Mouse (Mus musculus) stomach, embryonic 14.5 days (tissue): ENCODE measurements around the gene Rsph6a. TPM values are rescaled to one million over a fixed set of nuclear protein-coding genes. Genes with fewer than 3 reads are reported as not detected.

ENCODE experiments used
- ATAC-seq: fragments of 200-750 bp; cut with Nextera tagmentation; 2 replicates; pipeline ENCODE4 v1.8.0; 2017; ENCODE audit warnings: low read depth, moderate TSS enrichment; ENCODE audit not compliant: insufficient number of reproducible peaks, insufficient read depth, low FRiP score
- H3K27ac ChIP-seq: fragments of 300-500 bp; sonication (generic); 2 replicates; pipeline ENCODE4 v1.5.1; 2014; ENCODE audit warnings: mild to moderate bottlenecking, low read length, moderate library complexity, mixed read lengths
- H3K27me3 ChIP-seq: fragments of 300-500 bp; sonication (generic); 2 replicates; pipeline ENCODE4 v1.6.1; 2014; ENCODE audit warnings: low read length, control low read depth, mixed read lengths; ENCODE audit not compliant: control insufficient read depth, insufficient read depth
- H3K36me3 ChIP-seq: fragments of 300-500 bp; sonication (generic); 2 replicates; pipeline ENCODE4 v1.6.1; 2014; ENCODE audit warnings: mild to moderate bottlenecking, control low read depth, low read length, moderate library complexity, mixed read lengths; ENCODE audit not compliant: control insufficient read depth, insufficient read depth
- H3K4me1 ChIP-seq: fragments of 300-500 bp; sonication (generic); 2 replicates; pipeline ENCODE4 v1.6.1; 2014; ENCODE audit warnings: low read length, control low read depth, mixed read lengths; ENCODE audit not compliant: control insufficient read depth, insufficient read depth
- H3K4me2 ChIP-seq: fragments of 300-500 bp; sonication (generic); replicated peaks from 2 replicates; pipeline ENCODE4 v1.6.1; 2014; ENCODE audit warnings: low read depth, low read length, control low read depth
- H3K4me3 ChIP-seq: fragments of 300-500 bp; sonication (generic); 2 replicates; pipeline ENCODE4 v1.5.1; 2014; ENCODE audit warnings: low read depth, low read length, control low read depth
- H3K9ac ChIP-seq: fragments of 300-500 bp; sonication (generic); replicated peaks from 2 replicates; pipeline ENCODE4 v1.6.1; 2014; ENCODE audit warnings: low read depth, mild to moderate bottlenecking, control low read depth, low read length, moderate library complexity, mixed read lengths
- H3K9me3 ChIP-seq: fragments of 300-500 bp; sonication (generic); 2 replicates; pipeline ENCODE4 v1.6.1; 2016; ENCODE audit warnings: low read depth, low read length, control low read depth; ENCODE audit not compliant: control insufficient read depth
- WGBS: fragments of 180-500 bp; shearing (Covaris S2); extraction: QIAGEN DNeasy Blood & Tissue Kit; methylation state at CpG from one replicate; pipeline ENCODE4 v1.1.7; 2014; 5-methylcytosine and 5-hydroxymethylcytosine counted together
- polyA plus RNA-seq: library from polyadenylated mRNA; unstranded; fragments of >200 nt; fragmentation: Nextera tagmentation; extraction: Ambion mirVana; gene quantifications from 2 replicates; pipeline ENCODE4 v1.2.1, GENCODE M21; 2014

Gene Rsph6a
- not detected in 2 replicates for polyA plus RNA-seq

DNA sequence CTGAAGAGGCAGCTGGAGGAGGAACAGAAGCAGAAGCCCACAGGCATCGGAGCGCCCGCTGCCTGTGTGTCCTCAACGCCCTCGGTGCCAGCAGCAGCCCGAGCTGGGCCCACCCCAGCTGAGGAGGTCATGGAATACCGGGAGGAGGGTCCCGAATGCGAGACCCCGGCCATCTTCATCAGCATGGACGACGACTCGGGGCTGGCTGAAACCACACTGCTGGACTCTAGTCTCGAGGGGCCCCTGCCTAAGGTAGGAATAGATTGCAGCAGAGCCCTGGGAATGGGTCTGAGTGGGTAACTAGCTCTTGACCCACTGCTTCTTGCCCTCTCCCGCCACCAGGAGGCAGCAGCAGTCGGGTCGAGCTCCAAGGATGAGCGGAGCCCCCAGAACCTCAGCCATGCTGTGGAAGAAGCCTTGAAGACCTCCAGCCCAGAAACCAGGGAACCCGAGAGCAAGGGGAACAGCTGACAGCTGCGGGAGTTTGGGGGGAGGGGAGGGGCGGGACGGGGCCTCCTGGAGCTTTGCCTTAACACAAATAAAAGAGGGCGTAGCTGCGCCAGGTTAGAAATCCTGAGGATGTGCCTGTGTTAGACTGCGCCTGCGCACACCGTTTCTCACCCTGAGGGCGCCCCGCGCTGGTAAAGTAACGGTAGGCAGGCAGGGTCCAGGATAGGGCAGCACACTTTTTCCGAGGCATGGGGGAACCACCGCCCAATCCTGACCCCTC, at the start of gene Rsph6a:
Rsph6a (plus strand) TSS at position 644 of the 730 bp plus-strand sequence.
- 28% methylated on average over 33 of the region's 33 CpGs for WGBS
- Histone ChIP-seq H3K27me3 (no peaks in the 10 kb centered on the region), H3K4me2 (peak within 1 kb of the TSS; percentile 16; the same call in 1 of the 2 replicates), H3K9me3 (no peaks in the 10 kb centered on the region), H3K27ac (no peak within 1 kb of the TSS), H3K4me1 (peaks cover 5% of the 10 kb centered on the region; the same call in 1 of the 2 replicates), H3K36me3 (peaks cover 25% of the 10 kb centered on the region), H3K4me3 (no peak within 1 kb of the TSS), H3K9ac (no peak within 1 kb of the TSS)
- no peak for ATAC-seq

DNA sequence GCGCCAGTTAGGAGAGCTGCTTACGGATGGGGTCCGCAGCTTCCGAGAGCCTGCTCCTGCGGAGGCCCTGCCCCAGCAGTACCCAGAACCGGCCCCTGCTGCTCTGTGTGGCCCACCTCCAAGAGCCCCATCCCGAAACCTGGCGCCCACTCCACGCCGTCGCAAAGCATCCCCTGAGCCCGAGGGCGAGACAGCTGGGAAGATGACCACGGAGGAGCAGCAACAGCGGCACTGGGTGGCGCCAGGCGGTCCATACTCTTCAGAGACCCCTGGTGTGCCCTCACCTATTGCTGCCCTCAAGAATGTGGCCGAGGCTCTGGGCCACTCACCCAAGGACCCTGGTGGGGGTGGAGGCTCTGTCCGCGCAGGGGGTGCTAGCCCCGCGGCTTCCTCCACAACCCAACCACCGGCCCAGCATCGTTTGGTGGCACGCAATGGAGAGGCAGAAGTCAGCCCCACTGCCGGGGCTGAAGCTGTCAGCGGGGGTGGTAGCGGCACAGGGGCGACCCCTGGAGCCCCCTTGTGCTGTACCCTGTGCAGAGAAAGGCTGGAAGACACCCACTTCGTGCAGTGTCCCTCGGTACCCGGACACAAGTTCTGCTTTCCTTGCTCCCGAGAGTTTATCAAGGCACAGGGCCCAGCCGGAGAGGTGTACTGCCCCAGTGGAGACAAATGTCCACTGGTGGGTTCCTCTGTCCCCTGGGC, 48.9 kb upstream of the Rsph6a start:
- H3K9ac ChIP-seq = peak overlapping the region; percentile 88; the same call in 1 of the 2 replicates
- 74% methylated on average over 34 of the region's 34 CpGs for WGBS
- peak overlapping the region; percentile 88; the same call in 1 of the 2 replicates for H3K4me3 ChIP-seq
- H3K9me3 ChIP-seq = no peaks in the 10 kb centered on the region
- H3K36me3 ChIP-seq = peaks cover 21% of the 10 kb centered on the region
- no peaks in the 10 kb centered on the region for H3K27me3 ChIP-seq
- no peak for ATAC-seq
- H3K27ac ChIP-seq = no peak overlapping the region
- H3K4me2 ChIP-seq = peak overlapping the region; percentile 87
- H3K4me1 ChIP-seq = peaks cover 33% of the 10 kb centered on the region

DNA sequence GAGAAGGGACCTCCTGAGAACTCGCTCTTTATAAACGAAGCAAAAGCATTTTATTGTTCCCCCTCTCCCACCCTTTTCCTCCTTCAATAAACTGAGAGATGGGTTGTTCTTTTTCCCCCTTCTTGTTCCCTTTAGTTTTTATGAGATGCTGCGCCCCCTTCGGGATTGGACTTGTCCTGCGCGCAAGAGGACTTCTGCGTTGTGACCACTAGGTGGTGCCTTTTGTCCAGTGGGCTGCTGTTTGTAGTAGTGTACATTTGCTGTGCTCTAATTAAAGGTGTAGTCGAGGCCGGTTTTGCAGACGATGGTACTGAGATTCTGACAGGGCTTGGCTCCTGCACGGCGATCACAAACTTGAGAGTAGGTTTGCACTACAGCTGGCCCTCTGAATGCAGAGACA, 48.0 kb upstream of the Rsph6a start:
- H3K36me3 ChIP-seq = peaks cover 21% of the 10 kb centered on the region
- 9% methylated on average over 12 of the region's 12 CpGs for WGBS
- H3K4me1 ChIP-seq = peaks cover 31% of the 10 kb centered on the region
- H3K9ac ChIP-seq = no peak overlapping the region
- peak overlapping the region; percentile 71; the same call in 1 of the 2 replicates for H3K27ac ChIP-seq
- no peaks in the 10 kb centered on the region for H3K27me3 ChIP-seq
- peak overlapping the region; percentile 88; the same call in 1 of the 2 replicates for H3K4me3 ChIP-seq
- H3K9me3 ChIP-seq = no peaks in the 10 kb centered on the region
- peak overlapping the region; percentile 87 for H3K4me2 ChIP-seq
- no peak for ATAC-seq

DNA sequence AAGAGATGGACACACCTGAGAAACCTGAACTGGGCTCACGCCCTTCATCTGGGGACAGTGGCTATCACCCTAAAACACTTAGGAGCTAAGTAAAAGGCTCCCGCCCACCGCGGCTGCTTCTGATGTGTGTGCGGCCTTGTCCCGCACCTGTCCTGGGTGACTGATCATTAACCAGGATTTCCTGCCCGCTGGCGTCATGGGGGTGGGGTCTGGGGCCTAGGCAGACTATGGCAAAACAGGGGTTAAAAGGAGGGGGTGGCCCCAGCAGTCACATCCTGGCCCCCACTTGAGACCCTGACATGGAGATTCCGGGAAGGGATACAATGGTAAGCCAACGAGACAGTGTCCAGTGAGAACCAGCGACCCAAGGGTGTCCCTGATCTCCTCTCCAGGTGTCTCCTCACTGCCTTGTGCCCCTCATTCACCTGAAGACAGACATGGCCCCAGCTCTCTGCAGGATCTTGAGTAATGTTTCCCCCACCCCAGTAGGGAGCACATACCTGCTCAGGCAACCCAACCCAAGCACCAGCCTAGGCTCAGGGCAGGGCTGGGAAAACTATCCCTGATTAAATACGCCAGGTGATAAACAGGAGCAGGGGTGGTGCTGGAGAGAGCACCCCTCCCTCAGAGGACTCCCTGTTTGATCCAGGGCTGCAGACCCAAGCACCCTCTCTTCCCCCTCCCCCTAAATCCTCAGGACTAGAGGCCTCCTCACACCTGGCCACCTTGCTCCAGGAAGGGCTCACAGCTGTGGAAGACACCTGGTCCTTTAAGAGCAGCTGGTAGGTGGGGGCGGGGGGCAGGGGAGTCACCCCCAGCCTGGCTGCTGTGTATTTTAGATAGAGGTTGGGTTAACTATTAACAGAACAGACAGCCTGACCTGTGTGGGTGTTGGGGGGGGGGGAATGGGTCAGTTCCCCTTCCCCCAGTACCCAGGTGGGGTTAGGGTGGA, 47.2 kb upstream of the Rsph6a start:
- Histone ChIP-seq H3K27ac (peak overlapping the region; percentile 71; the same call in 1 of the 2 replicates), H3K27me3 (no peaks in the 10 kb centered on the region), H3K9ac (no peak overlapping the region), H3K4me1 (peaks cover 34% of the 10 kb centered on the region), H3K36me3 (peaks cover 21% of the 10 kb centered on the region), H3K9me3 (no peaks in the 10 kb centered on the region), H3K4me2 (peak overlapping the region; percentile 27), H3K4me3 (no peak overlapping the region)
- peak; percentile 70 for ATAC-seq
- 55% methylated on average over 13 of the region's 13 CpGs for WGBS

DNA sequence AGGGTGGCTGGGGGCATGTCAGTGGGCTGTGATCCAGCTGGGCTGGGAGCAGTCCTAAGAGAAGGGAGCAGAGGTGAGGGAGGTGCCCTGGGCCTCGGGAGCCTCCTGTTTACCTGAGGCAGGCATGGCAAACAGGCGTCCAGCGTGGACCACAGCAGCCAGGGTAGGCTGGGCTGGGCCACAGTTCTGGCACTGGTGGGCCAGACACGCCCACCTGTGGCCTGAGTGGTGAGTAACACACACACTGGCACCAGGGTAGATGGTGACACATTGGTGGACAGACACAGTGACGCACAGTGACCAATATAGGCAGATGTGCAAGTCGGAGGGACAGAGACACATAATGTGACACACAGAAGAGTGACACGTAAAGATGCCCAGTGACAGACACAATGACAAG, 43.9 kb upstream of the Rsph6a start:
- H3K4me3 ChIP-seq = no peak overlapping the region
- no peak overlapping the region for H3K27ac ChIP-seq
- H3K36me3 ChIP-seq = peaks cover 17% of the 10 kb centered on the region
- WGBS = 63% methylated on average over 7 of the region's 7 CpGs
- no peak for ATAC-seq
- no peaks in the 10 kb centered on the region for H3K9me3 ChIP-seq
- peaks cover 28% of the 10 kb centered on the region for H3K4me1 ChIP-seq
- no peak overlapping the region for H3K4me2 ChIP-seq
- no peak overlapping the region for H3K9ac ChIP-seq
- no peaks in the 10 kb centered on the region for H3K27me3 ChIP-seq

DNA sequence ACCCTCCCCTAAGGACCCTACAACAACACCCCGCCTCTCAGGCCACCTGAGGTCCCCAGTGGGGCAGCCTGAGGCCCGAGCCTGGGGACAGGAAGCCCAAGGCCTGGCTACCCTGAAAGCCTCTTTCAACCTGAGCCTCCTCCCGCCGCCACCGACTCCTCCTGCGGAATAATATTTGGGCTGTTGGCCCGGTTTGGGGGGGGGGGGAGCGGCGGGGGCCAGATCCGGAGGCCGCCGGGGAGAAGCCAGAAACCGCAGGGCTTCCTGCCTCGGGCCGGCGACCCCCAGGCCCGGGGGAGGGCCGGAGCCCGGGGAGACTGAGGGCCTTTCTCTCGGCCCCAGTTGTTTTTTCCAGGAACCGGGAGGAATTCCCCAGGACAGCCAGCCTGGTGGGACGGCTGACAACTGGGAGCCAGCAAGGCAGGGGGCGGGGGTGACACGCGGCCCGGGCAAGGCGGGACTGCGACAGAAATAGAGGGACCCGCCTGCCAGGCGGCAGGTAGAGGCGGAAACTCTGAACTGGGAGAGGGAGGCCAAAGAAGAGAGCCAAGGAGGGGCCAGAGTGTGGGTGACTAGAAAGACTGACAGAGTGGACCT, 42.4 kb upstream of the Rsph6a start:
- peak; percentile 46; the same call in 1 of the 2 replicates for ATAC-seq
- peak overlapping the region; percentile 83 for H3K27ac ChIP-seq
- peak overlapping the region; percentile 56 for H3K4me2 ChIP-seq
- H3K9ac ChIP-seq = peak overlapping the region; percentile 52
- no peaks in the 10 kb centered on the region for H3K27me3 ChIP-seq
- WGBS = 2% methylated on average over 29 of the region's 31 CpGs
- H3K9me3 ChIP-seq = no peaks in the 10 kb centered on the region
- peak overlapping the region; percentile 26 for H3K4me3 ChIP-seq
- H3K4me1 ChIP-seq = peaks cover 15% of the 10 kb centered on the region; the same call in 1 of the 2 replicates
- H3K36me3 ChIP-seq = peaks cover 3% of the 10 kb centered on the region; the same call in 1 of the 2 replicates

DNA sequence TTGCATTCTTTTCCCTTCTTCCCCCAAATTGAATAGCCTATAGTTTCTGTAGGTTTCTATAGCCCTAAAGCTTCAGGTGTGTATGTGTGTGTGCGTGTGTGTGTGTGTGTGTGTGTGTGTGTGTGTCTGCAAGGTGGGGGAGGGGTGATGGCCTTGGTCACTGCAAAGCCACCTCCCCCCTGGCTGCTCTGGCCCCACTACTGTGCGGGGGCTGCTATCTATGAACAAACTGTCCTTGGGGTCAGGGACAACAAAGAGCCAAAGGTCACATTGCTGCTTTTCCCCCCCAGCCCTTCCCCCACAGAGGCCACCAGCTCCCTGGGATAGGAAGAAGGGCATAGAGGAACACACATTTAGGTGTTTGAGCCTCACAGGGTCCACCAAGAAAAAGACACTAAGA, 41.6 kb upstream of the Rsph6a start:
- no peak for ATAC-seq
- Histone ChIP-seq H3K27me3 (no peaks in the 10 kb centered on the region), H3K9me3 (no peaks in the 10 kb centered on the region), H3K4me3 (no peak overlapping the region), H3K36me3 (no peaks in the 10 kb centered on the region), H3K27ac (no peak overlapping the region), H3K4me2 (0 out of 2 replicates have a peak overlapping the region, but pooled peaks have one; percentile 56), H3K9ac (no peak overlapping the region), H3K4me1 (peaks cover 15% of the 10 kb centered on the region; the same call in 1 of the 2 replicates)
- WGBS = 38% methylated on average over 2 of the region's 2 CpGs
